Mouse (Mus musculus): Measurements from ENCODE around the gene Actn4.

Actn4 gene

GRCm38 (mm10) chr7:28950346-28951037 lies 11.6 kb downstream of the Actn4 start:
- 85% methylated on average over 10 of the region's 10 CpGs for WGBS

- 56% methylated on average over 2 of the region's 2 CpGs for WGBS
Measured at GRCm38 (mm10) chr7:28949298-28949697, 12.8 kb downstream of the Actn4 start.

- 96% methylated on average over 7 of the region's 7 CpGs for WGBS
Measured at GRCm38 (mm10) chr7:28948746-28949145, 13.4 kb downstream of the Actn4 start.

- 38% methylated on average over 1 of the region's 1 CpGs for WGBS
Measured at GRCm38 (mm10) chr7:28946271-28946610, 15.9 kb downstream of the Actn4 start.

- WGBS = 38% methylated on average over 10 of the region's 10 CpGs
Measured at GRCm38 (mm10) chr7:28945416-28946270, 16.5 kb downstream of the Actn4 start.

- 24% methylated on average over 6 of the region's 6 CpGs for WGBS
Measured at GRCm38 (mm10) chr7:28944756-28945415, 17.3 kb downstream of the Actn4 start.

- 25% methylated on average over 5 of the region's 5 CpGs for WGBS
Measured at GRCm38 (mm10) chr7:28943451-28944180, 18.5 kb downstream of the Actn4 start.

- 61% methylated on average over 4 of the region's 4 CpGs for WGBS
Measured at GRCm38 (mm10) chr7:28941542-28941941, 20.6 kb downstream of the Actn4 start.

- 45% methylated on average over 4 of the region's 4 CpGs for WGBS
Measured at GRCm38 (mm10) chr7:28941129-28941528, 21.0 kb downstream of the Actn4 start.

GRCm38 (mm10) chr7:28939418-28940183 lies 22.5 kb downstream of the Actn4 start:
- WGBS = 49% methylated on average over 7 of the region's 7 CpGs

- 32% methylated on average over 4 of the region's 4 CpGs for WGBS
Measured at GRCm38 (mm10) chr7:28938654-28939053, 23.5 kb downstream of the Actn4 start.

- 59% methylated on average over 4 of the region's 4 CpGs for WGBS
Measured at GRCm38 (mm10) chr7:28936787-28937186, 25.4 kb downstream of the Actn4 start.

- 90% methylated on average over 2 of the region's 2 CpGs for WGBS
Measured at GRCm38 (mm10) chr7:28933825-28934224, 28.3 kb downstream of the Actn4 start.

GRCm38 (mm10) chr7:28932421-28933041 lies 29.6 kb downstream of the Actn4 start:
- WGBS = 62% methylated on average over 6 of the region's 6 CpGs

- WGBS = 85% methylated on average over 4 of the region's 4 CpGs
Measured at GRCm38 (mm10) chr7:28931695-28932039, 30.5 kb downstream of the Actn4 start.

GRCm38 (mm10) chr7:28931032-28931694 lies 31.0 kb downstream of the Actn4 start:
- 68% methylated on average over 7 of the region's 7 CpGs for WGBS

GRCm38 (mm10) chr7:28930320-28931031 lies 31.7 kb downstream of the Actn4 start:
- WGBS = 33% methylated on average over 5 of the region's 5 CpGs

GRCm38 (mm10) chr7:28929381-28929780 lies 32.8 kb downstream of the Actn4 start:
- WGBS = 43% methylated on average over 3 of the region's 3 CpGs

- WGBS = 50% methylated on average over 2 of the region's 2 CpGs
Measured at GRCm38 (mm10) chr7:28926172-28926571, 36.0 kb downstream of the Actn4 start.

- 37% methylated on average over 9 of the region's 9 CpGs for WGBS
Measured at GRCm38 (mm10) chr7:28925317-28925716, 36.8 kb downstream of the Actn4 start.

Data from cerebral cortex, adult 2 months (tissue).